Mouse (Mus musculus): ENCODE results near the gene Plekha5.

- TF ChIP-seq ZNF384 (IDR thresholded peaks at IDR 0.05; ENCODE audit: low read depth, low read length) (no peak), CHD2 (IDR thresholded peaks at IDR 0.05; ENCODE audit: low read depth, low read length) (no peak)
These were observed 118.1 kb downstream of the Plekha5 start for GRCm38 (mm10) chr6:140541919-140542318.

All from ES-E14 (cell line).